Mouse (Mus musculus) urinary bladder, postnatal 10 days (tissue): ENCODE data around the gene Ptchd3.

Experiments used
- DNase-seq: peaks from one replicate; pipeline ENCODE4 v3.0.0; 2022; ENCODE audit warnings: low spot score

Ptchd3 gene

GRCm38 (mm10) chr11:121829947-121830346, at the start of gene Ptchd3:
Ptchd3 (plus strand) TSS chr11:121830247.
- no peak for DNase-seq

GRCm38 (mm10) chr11:121781831-121782230, 48.2 kb upstream of the Ptchd3 start:
- DNase-seq = no peak

- DNase-seq = no peak
These were observed 42.6 kb upstream of the Ptchd3 start for GRCm38 (mm10) chr11:121787456-121787855.

- DNase-seq = no peak
These were observed 40.5 kb upstream of the Ptchd3 start for GRCm38 (mm10) chr11:121789566-121789965.

- no peak for DNase-seq
These were observed 39.4 kb upstream of the Ptchd3 start for GRCm38 (mm10) chr11:121790671-121791094.

GRCm38 (mm10) chr11:121791446-121791845, 38.6 kb upstream of the Ptchd3 start:
- DNase-seq = no peak

- DNase-seq = no peak
These were observed 38.1 kb upstream of the Ptchd3 start for GRCm38 (mm10) chr11:121791991-121792390.

GRCm38 (mm10) chr11:121793530-121793929, 36.5 kb upstream of the Ptchd3 start:
- DNase-seq = no peak

GRCm38 (mm10) chr11:121794186-121794585, 35.9 kb upstream of the Ptchd3 start:
- no peak for DNase-seq

GRCm38 (mm10) chr11:121794591-121795199, 35.4 kb upstream of the Ptchd3 start:
- no peak for DNase-seq

GRCm38 (mm10) chr11:121795978-121796377, 34.1 kb upstream of the Ptchd3 start:
- DNase-seq = no peak

GRCm38 (mm10) chr11:121798591-121798990, 31.5 kb upstream of the Ptchd3 start:
- no peak for DNase-seq

GRCm38 (mm10) chr11:121799746-121800299, 30.2 kb upstream of the Ptchd3 start:
- DNase-seq = no peak

- no peak for DNase-seq
These were observed 27.3 kb upstream of the Ptchd3 start for GRCm38 (mm10) chr11:121802743-121803142.

GRCm38 (mm10) chr11:121804258-121805027, 25.6 kb upstream of the Ptchd3 start:
- no peak for DNase-seq

GRCm38 (mm10) chr11:121808204-121808852, 21.7 kb upstream of the Ptchd3 start:
- DNase-seq = peak; percentile 45

GRCm38 (mm10) chr11:121808866-121809265, 21.2 kb upstream of the Ptchd3 start:
- no peak for DNase-seq

- DNase-seq = no peak
These were observed 15.9 kb downstream of the Ptchd3 start for GRCm38 (mm10) chr11:121845923-121846322.

GRCm38 (mm10) chr11:121847790-121848299, 17.8 kb downstream of the Ptchd3 start:
- DNase-seq = peak; percentile 12
